Mouse (Mus musculus) CH12.LX (cell line): ENCODE measurements around the gene Rapgef4.

Source experiments
- CTCF ChIP-seq, 2 experiments: IDR thresholded peaks in 1 of 2; conservative IDR thresholded peaks in 1 of 2; 2 replicates each; pipeline ENCODE4 v1.5.1; 2011 to 2012; ENCODE audit warnings: low read depth in 2 of 2, low read length in 2 of 2, improper control_type of control experiment in 1 of 2, inconsistent platforms in 1 of 2, mild to moderate bottlenecking in 1 of 2, moderate library complexity in 1 of 2
- POLR2A ChIP-seq: IDR thresholded peaks from 2 replicates; pipeline ENCODE4 v1.6.1; 2011; ENCODE audit warnings: low read depth, mild to moderate bottlenecking, improper control_type of control experiment, low read length
- POLR2AphosphoS2 ChIP-seq: IDR thresholded peaks from 2 replicates; pipeline ENCODE4 v1.6.1; 2011; ENCODE audit warnings: low read depth, low read length, improper control_type of control experiment
- USF1 ChIP-seq: IDR thresholded peaks from 2 replicates; pipeline ENCODE4 v1.6.1; 2014; ENCODE audit warnings: low read depth, mild to moderate bottlenecking, inconsistent platforms, low read length, improper control_type of control experiment

DNA sequence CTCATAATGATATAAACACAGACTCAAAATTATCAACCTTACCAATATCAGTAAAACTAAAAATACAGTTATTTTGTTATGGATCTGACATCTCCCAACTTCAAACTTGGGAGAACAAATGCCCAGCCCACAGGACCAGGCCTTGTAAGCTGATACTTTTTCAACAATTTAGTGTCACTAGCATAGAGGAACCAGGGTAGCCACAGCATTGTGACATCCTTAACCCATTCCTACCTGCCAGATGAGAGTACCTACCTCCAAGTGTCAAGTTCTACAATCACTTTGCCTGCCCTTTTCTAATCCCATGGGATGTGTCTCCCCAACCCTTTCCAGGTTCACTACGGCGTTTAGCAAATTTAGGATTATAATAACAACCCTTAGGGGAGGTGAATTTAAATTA, 257.4 kb downstream of the Rapgef4 start:
- TF ChIP-seq POLR2A (no peak), USF1 (no peak), CTCF (conservative IDR thresholded peaks at IDR 0.05 in 1 of 2, IDR thresholded peaks at IDR 0.05 in 1 of 2; ENCODE audit: low read depth in 2 of 2, low read length in 2 of 2) (no peak), POLR2AphosphoS2 (no peak)
